Mouse (Mus musculus) T-cell, adult 2 months (primary cell): ENCODE results near the gene Tuba1c.
"Not testable (repeated sequence)": the region's sequence is repeated elsewhere in the genome, so short reads cannot be mapped to it uniquely, and the experiment has no call there.

Experiments used
- DNase-seq: peaks from one replicate; pipeline ENCODE4 v3.0.0; 2022; ENCODE audit warnings: low spot score

Gene Tuba1c

GRCm38 (mm10) chr15:99030585-99031387, 1.1 kb downstream of the Tuba1c start:
- peak; percentile 29 for DNase-seq

- DNase-seq = no peak
Measured at GRCm38 (mm10) chr15:99031388-99031675, 1.6 kb downstream of the Tuba1c start.

- DNase-seq = no peak
Measured at GRCm38 (mm10) chr15:99032041-99032725, 2.5 kb downstream of the Tuba1c start.

GRCm38 (mm10) chr15:99032726-99033250, 3.1 kb downstream of the Tuba1c start:
- no peak for DNase-seq

- DNase-seq = no peak
Measured at GRCm38 (mm10) chr15:99033498-99034270, 4.0 kb downstream of the Tuba1c start.

GRCm38 (mm10) chr15:99035431-99035830, 5.7 kb downstream of the Tuba1c start:
- DNase-seq = no peak

GRCm38 (mm10) chr15:99036249-99036905, 6.7 kb downstream of the Tuba1c start:
- DNase-seq = no peak

GRCm38 (mm10) chr15:99038025-99038424, 8.3 kb downstream of the Tuba1c start:
- no peak for DNase-seq

GRCm38 (mm10) chr15:99038797-99039196, 9.1 kb downstream of the Tuba1c start:
- DNase-seq = no peak

GRCm38 (mm10) chr15:99039306-99039705, 9.6 kb downstream of the Tuba1c start:
- DNase-seq = no peak

GRCm38 (mm10) chr15:99039996-99040919, 10.6 kb downstream of the Tuba1c start:
- DNase-seq = no peak

GRCm38 (mm10) chr15:99040920-99041856, 11.5 kb downstream of the Tuba1c start:
- no peak for DNase-seq

- no peak for DNase-seq
Measured at GRCm38 (mm10) chr15:99042334-99042733, 12.6 kb downstream of the Tuba1c start.

- DNase-seq = no peak
Measured at GRCm38 (mm10) chr15:99044854-99045253, 15.2 kb downstream of the Tuba1c start.

- not testable (repeated sequence) for DNase-seq
Measured at GRCm38 (mm10) chr15:99045734-99046133, 16.0 kb downstream of the Tuba1c start.

GRCm38 (mm10) chr15:99049473-99050253, 20.0 kb downstream of the Tuba1c start:
- peak; percentile 48 for DNase-seq

GRCm38 (mm10) chr15:99053373-99053772, 23.7 kb downstream of the Tuba1c start:
- no peak for DNase-seq

GRCm38 (mm10) chr15:99055040-99055439, 25.3 kb downstream of the Tuba1c start, which contains the start of gene Prph:
Gene Prph, plus strand, starts transcription at chr15:99055174.
- no peak for DNase-seq

- DNase-seq = no peak
Measured at GRCm38 (mm10) chr15:99055511-99055961, 25.8 kb downstream of the Tuba1c start.
